Mouse (Mus musculus): Measurements from ENCODE around the gene Fam228b. TPM values are rescaled to one million over a fixed set of nuclear protein-coding genes. Genes with fewer than 3 reads are reported as not detected.
"Not testable (repeated sequence)": the region's sequence is repeated elsewhere in the genome, so short reads cannot be mapped to it uniquely, and the experiment has no call there.

Fam228b gene
- total RNA-seq, 2 experiments from 2014 or later, result 21.4 to 22.6 TPM

GRCm38 (mm10) chr12:4744486-4744885 is 24.6 kb downstream of the Fam228b start:
- peak in 1 of 2 experiments; percentile 29 for DNase-seq (ENCODE audit: low spot score in 2 of 2)

DNA sequence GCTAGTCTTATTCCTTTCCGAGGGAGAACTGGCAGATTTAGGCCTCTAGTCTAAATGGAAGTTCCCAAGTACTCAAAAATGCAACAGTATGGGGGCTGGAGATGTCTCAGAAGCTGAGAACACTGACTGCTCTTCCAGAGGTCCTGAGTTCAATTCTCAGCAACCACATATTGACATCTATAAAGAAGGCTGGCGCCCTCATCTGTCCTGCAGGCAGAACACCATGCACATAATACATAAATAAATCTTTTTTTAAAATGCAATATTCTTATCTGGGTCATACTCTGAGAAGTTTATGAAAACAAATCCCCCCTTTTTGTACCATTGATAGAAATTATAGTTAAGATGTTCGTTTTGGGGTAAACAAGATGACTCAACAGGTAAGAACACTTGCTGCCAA is 26.9 kb downstream of the Fam228b start:
- no peak for DNase-seq (ENCODE audit: low spot score in 2 of 2)

- DNase-seq (ENCODE audit: low spot score in 2 of 2), result no peak
Observed at GRCm38 (mm10) chr12:4740823-4741222, 28.2 kb downstream of the Fam228b start.

GRCm38 (mm10) chr12:4738031-4738576 is 31.0 kb downstream of the Fam228b start, which contains the start of gene Fam228a:
Gene Fam228a (minus strand): TSS chr12:4738430.
- no peak for DNase-seq (ENCODE audit: low spot score in 2 of 2)

DNA sequence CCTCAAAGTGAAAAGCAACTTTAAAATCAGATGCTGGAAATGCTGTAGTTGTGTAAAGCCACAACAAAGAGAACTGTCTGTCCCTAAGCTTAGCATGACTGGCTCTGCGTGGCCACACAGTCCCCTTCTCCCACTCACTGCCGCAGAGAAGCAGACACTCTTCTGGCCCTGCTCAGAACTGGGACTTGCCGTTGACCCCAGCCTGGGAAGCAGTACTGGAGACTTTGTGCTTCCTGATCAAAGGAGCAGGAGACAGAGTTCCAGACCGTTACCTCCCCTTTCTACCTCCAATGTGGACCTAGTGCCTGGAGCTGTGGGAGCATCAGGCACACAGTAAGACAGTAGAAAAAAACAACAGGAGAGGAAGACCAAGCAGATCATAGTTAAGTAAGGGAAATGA is 36.7 kb downstream of the Fam228b start:
- no peak for DNase-seq (ENCODE audit: low spot score in 2 of 2)

- no peak for DNase-seq (ENCODE audit: low spot score in 2 of 2)
Observed at GRCm38 (mm10) chr12:4731629-4732028, 37.4 kb downstream of the Fam228b start.

DNA sequence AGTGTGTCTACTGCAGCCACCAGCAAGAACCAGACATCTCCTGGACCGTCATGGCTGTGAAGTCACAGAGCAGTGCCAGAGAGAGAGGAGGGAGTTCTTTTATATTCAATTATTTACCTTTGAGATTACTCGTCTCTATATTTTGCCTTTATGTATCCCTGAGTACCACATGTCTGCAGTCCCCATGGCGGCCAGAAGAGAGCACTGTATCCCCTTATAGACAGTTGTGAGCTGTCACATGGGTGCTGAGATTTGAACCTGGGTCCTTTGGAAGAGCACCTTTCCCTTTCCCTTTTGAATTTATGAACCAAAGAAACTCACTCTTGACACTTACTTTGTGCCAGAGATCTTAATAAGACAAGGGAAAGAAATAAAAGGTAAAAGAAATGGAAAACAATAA is 39.9 kb downstream of the Fam228b start:
- no peak for DNase-seq (ENCODE audit: low spot score in 2 of 2)

- DNase-seq (ENCODE audit: low spot score in 2 of 2), result no peak
Observed at GRCm38 (mm10) chr12:4719762-4720754, 49.0 kb downstream of the Fam228b start.

GRCm38 (mm10) chr12:4719066-4719761 is 49.9 kb downstream of the Fam228b start:
- no peak for DNase-seq (ENCODE audit: low spot score in 2 of 2)

- DNase-seq (ENCODE audit: low spot score in 2 of 2), result no peak
Observed at GRCm38 (mm10) chr12:4717417-4717816, 51.6 kb downstream of the Fam228b start.

GRCm38 (mm10) chr12:4715606-4716005 is 53.5 kb downstream of the Fam228b start:
- DNase-seq (ENCODE audit: low spot score in 2 of 2), result no peak

- DNase-seq (ENCODE audit: low spot score in 2 of 2), result no peak
Observed at GRCm38 (mm10) chr12:4713361-4713760, 55.7 kb downstream of the Fam228b start.

GRCm38 (mm10) chr12:4709926-4710325 is 59.1 kb downstream of the Fam228b start:
- DNase-seq (ENCODE audit: low spot score in 2 of 2), result no peak

GRCm38 (mm10) chr12:4708881-4709604 is 60.0 kb downstream of the Fam228b start:
- DNase-seq (ENCODE audit: low spot score in 2 of 2), result no peak

DNA sequence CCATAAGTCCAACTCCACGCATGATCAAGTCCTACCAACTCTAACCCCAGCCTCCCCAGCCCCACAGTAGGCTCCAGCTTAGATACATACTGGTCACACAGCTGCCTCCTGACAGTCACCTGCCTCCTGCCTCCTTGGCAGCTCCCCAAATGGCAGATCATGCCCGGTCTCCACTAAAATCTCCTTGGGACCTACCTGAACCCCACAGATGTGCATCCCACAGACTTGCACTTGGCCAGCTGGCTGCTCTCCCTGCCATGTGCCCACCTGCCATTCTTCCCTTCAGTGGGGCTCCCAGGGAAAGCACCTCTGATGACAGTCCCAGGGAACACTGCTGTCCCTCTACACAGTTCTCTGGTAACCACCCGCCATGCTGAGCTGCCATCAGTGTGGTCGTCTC is 60.8 kb downstream of the Fam228b start:
- DNase-seq (ENCODE audit: low spot score in 2 of 2), result no peak

GRCm38 (mm10) chr12:4707488-4708017 is 61.5 kb downstream of the Fam228b start:
- no peak for DNase-seq (ENCODE audit: low spot score in 2 of 2)

GRCm38 (mm10) chr12:4706901-4707300 is 62.2 kb downstream of the Fam228b start:
- no peak for DNase-seq (ENCODE audit: low spot score in 2 of 2)

DNA sequence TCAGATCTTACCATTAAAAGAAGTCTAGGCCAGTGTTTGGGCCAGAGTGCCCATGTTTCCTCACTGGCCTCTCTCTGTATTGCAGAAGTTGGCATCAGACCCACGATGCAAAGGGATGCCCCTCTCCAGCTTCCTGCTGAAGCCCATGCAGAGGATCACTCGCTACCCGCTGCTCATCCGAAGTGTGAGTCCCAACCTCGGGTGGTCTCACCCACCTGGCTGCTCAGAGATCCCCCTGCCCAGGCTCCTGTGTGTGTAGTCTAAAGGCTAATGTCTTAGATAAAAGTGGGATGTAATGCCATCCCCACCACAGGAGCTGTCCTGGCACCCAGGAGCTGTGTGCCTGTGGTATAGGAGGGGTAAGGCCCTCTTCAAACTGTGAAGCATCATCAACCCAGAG is 62.9 kb downstream of the Fam228b start:
- no peak for DNase-seq (ENCODE audit: low spot score in 2 of 2)

DNA sequence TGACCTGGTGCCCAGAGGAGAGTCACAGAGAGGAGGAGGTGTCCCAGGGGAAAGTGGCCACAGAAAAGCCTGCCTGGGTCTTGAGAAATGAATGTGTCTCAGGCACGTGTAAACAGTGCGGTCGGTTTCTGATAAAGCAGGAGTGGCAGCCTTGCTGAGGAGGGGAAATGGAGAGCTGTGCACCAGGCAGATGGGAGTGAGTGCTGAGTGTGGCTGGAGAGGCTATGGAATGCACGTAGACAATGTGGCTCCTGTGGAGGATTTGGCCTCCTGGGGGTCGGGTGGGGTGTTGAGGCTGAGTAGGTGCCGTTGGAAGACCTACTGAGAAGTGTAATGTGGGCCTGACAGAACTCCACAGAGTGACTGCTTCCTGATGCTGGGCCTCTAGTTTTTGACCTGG is 63.4 kb downstream of the Fam228b start:
- not testable (repeated sequence) for DNase-seq (ENCODE audit: low spot score in 2 of 2)

DNA sequence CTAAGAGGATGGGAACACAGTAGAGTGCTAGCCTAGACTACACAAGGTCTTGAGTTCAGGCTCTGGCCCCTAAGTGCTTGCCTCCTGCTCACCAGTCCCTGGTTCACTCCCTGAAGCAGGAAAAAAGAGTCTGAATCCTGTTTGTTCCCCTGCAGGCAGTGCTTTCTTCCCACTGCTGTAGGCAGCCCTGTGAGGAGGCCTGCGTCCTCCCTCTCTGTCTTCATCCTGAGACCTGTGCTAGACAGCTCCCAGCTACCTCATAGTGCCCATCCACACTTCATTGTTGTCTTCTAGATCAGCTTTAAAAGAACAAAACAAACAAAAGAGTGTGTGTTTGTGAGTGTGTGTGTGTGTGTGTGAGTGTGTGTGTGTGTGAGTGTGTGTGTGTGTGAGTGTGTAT is 74.5 kb downstream of the Fam228b start:
- no peak for DNase-seq (ENCODE audit: low spot score in 2 of 2)

GRCm38 (mm10) chr12:4691193-4691592 is 77.9 kb downstream of the Fam228b start:
- no peak for DNase-seq (ENCODE audit: low spot score in 2 of 2)

All from layer of hippocampus, postnatal 14 days (tissue).